Mouse (Mus musculus) bone marrow macrophage, adult 2 months (primary cell): ENCODE data around the gene Lim2. TPM values are rescaled to one million over a fixed set of nuclear protein-coding genes. Genes with fewer than 3 reads are reported as not detected.

Experiments
- H3K27ac ChIP-seq: 2 replicates; pipeline ENCODE4 v1.5.1; 2012; ENCODE audit warnings: low read depth, low read length; ENCODE audit not compliant: insufficient read depth
- H3K4me1 ChIP-seq: 2 replicates; pipeline ENCODE4 v1.6.1; 2012; ENCODE audit warnings: low read length; ENCODE audit not compliant: control insufficient read depth, insufficient read depth
- H3K4me3 ChIP-seq: 2 replicates; pipeline ENCODE4 v1.5.1; 2012; ENCODE audit warnings: mild to moderate bottlenecking, low read length, moderate library complexity; ENCODE audit not compliant: insufficient read depth
- CTCF ChIP-seq: IDR thresholded peaks from 2 replicates; pipeline ENCODE4 v1.5.1; 2012; ENCODE audit warnings: low read depth, mild to moderate bottlenecking, low read length, moderate library complexity
- POLR2A ChIP-seq: IDR thresholded peaks from 2 replicates; pipeline ENCODE4 v1.6.1; 2012; ENCODE audit warnings: mild to moderate bottlenecking, low read depth, low read length, borderline replicate concordance
- polyA plus RNA-seq: library from polyadenylated mRNA; stranded (reverse); fragments of >200 nt; gene quantifications from 2 replicates; pipeline ENCODE4 v1.2.4, GENCODE M21; 2012; ENCODE audit not compliant: missing spikeins, insufficient read depth, insufficient read length

Lim2 gene
- polyA plus RNA-seq, 1 experiment: not detected

GRCm38 (mm10) chr7:43463976-43464375, 36.5 kb downstream of the Lim2 start:
- Histone ChIP-seq H3K4me1 (no peaks in the 10 kb centered on the region), H3K4me3 (no peak overlapping the region), H3K27ac (no peak overlapping the region)
- TF ChIP-seq POLR2A (no peak), CTCF (no peak)

GRCm38 (mm10) chr7:43464864-43465343, 37.4 kb downstream of the Lim2 start:
- Histone ChIP-seq H3K4me3 (peak overlapping the region; percentile 71), H3K27ac (no peak overlapping the region), H3K4me1 (no peaks in the 10 kb centered on the region)
- TF ChIP-seq CTCF (no peak; the same call in none of the 2 replicates), POLR2A (no peak)

GRCm38 (mm10) chr7:43465344-43466098, 38.1 kb downstream of the Lim2 start:
- no peaks in the 10 kb centered on the region for H3K4me1 ChIP-seq
- H3K27ac ChIP-seq: peak overlapping the region; percentile 11; the same call in 1 of the 2 replicates

GRCm38 (mm10) chr7:43466099-43466694, 38.7 kb downstream of the Lim2 start:
- H3K4me1 ChIP-seq: no peaks in the 10 kb centered on the region
- H3K27ac ChIP-seq: no peak overlapping the region
- H3K4me3 ChIP-seq: peak overlapping the region; percentile 71
- TF ChIP-seq POLR2A (no peak), CTCF (peak; percentile 69)

More at GRCm38 (mm10) chr7:43465344-43466098, 38.1 kb downstream of the Lim2 start:
- H3K4me3 ChIP-seq: peak overlapping the region; percentile 71
- no peak; the same call in 1 of the 2 replicates for TF ChIP-seq CTCF
- no peak for TF ChIP-seq POLR2A

- peak; percentile 82 for TF ChIP-seq CTCF
- TF ChIP-seq POLR2A: no peak
- Histone ChIP-seq H3K4me3 (no peak overlapping the region), H3K4me1 (no peaks in the 10 kb centered on the region), H3K27ac (no peak overlapping the region)
Measured at GRCm38 (mm10) chr7:43470373-43470772, 42.9 kb downstream of the Lim2 start.

- TF ChIP-seq POLR2A (no peak), CTCF (no peak)
- no peak overlapping the region for H3K4me3 ChIP-seq
- peaks cover 14% of the 10 kb centered on the region for H3K4me1 ChIP-seq
- H3K27ac ChIP-seq: no peak overlapping the region
Measured at GRCm38 (mm10) chr7:43475706-43476105, 48.2 kb downstream of the Lim2 start.

- TF ChIP-seq CTCF (no peak), POLR2A (no peak)
- no peak overlapping the region for H3K27ac ChIP-seq
- H3K4me3 ChIP-seq: no peak overlapping the region
- H3K4me1 ChIP-seq: peaks cover 21% of the 10 kb centered on the region
Measured at GRCm38 (mm10) chr7:43476376-43476775, 48.9 kb downstream of the Lim2 start.

- Histone ChIP-seq H3K27ac (no peak overlapping the region), H3K4me3 (no peak overlapping the region), H3K4me1 (peaks cover 28% of the 10 kb centered on the region)
- TF ChIP-seq CTCF (no peak), POLR2A (no peak)
Measured at GRCm38 (mm10) chr7:43481191-43481590, 53.7 kb downstream of the Lim2 start.

GRCm38 (mm10) chr7:43482090-43482716, 54.7 kb downstream of the Lim2 start:
- H3K27ac ChIP-seq: no peak overlapping the region
- TF ChIP-seq CTCF (no peak), POLR2A (no peak)

GRCm38 (mm10) chr7:43483236-43483635, 55.8 kb downstream of the Lim2 start:
- H3K4me3 ChIP-seq: no peak overlapping the region
- H3K27ac ChIP-seq: no peak overlapping the region
- H3K4me1 ChIP-seq: peaks cover 28% of the 10 kb centered on the region
- TF ChIP-seq CTCF (no peak), POLR2A (no peak)

More at GRCm38 (mm10) chr7:43482090-43482716, 54.7 kb downstream of the Lim2 start:
- Histone ChIP-seq H3K4me3 (no peak overlapping the region), H3K4me1 (peaks cover 28% of the 10 kb centered on the region)

Other genes starting within 250 kb of the Lim2 start
- gene Zfp715, start 114.4 kb upstream of the Lim2 start, polyA plus RNA-seq: 29.9 and 33.0 TPM in 2 replicates
- 0.59 TPM in 1 of 2 replicates, not detected in the other for gene Siglecf, start 76.3 kb upstream of the Lim2 start, polyA plus RNA-seq
- gene Siglecg, start 19.5 kb upstream of the Lim2 start, polyA plus RNA-seq: not detected in 2 replicates
- not detected in 2 replicates for gene Nkg7, start 9.4 kb downstream of the Lim2 start, polyA plus RNA-seq
- not detected in 2 replicates for gene Cldnd2, start 13.1 kb downstream of the Lim2 start, polyA plus RNA-seq
- 79.5 and 87.0 TPM in 2 replicates for gene Etfb, start 16.4 kb downstream of the Lim2 start, polyA plus RNA-seq
- gene Gm45233, start 16.5 kb downstream of the Lim2 start, polyA plus RNA-seq: not detected in 2 replicates
- gene Vsig10l, start 35.5 kb downstream of the Lim2 start, polyA plus RNA-seq: 4.5 and 4.9 TPM in 2 replicates
- not detected in 2 replicates for gene Iglon5, start 62.4 kb downstream of the Lim2 start, polyA plus RNA-seq
- gene 4931406B18Rik, start 78.3 kb downstream of the Lim2 start, polyA plus RNA-seq: not detected in 2 replicates
- 54.9 and 67.4 TPM in 2 replicates for gene Cd33, start 116.8 kb downstream of the Lim2 start, polyA plus RNA-seq
- gene Zfp658, start 134.6 kb downstream of the Lim2 start, polyA plus RNA-seq: 6.6 and 7.5 TPM in 2 replicates
- 4.7 and 5.5 TPM in 2 replicates for gene Zfp719, start 151.9 kb downstream of the Lim2 start, polyA plus RNA-seq
- gene Zfp819, start 179.5 kb downstream of the Lim2 start, polyA plus RNA-seq: not detected in 2 replicates
- gene Ceacam18, start 207.0 kb downstream of the Lim2 start, polyA plus RNA-seq: not detected in 2 replicates
- gene Siglece, start 232.5 kb downstream of the Lim2 start, polyA plus RNA-seq: 41.5 and 47.6 TPM in 2 replicates
- 4.7 and 7.7 TPM in 2 replicates for gene Ctu1, start 244.3 kb downstream of the Lim2 start, polyA plus RNA-seq